15 mouse cellular contexts compared by ENCODE assay signal in genomic region chr8:125287841-125288341, GRCm38 (mm10).
DNase-seq lines count a peak whose midpoint lies in the region; ATAC-seq and TF ChIP-seq lines count a peak whose summit lies in the region.
"Had no signal": no experiment of that assay in that cellular context is flagged by ENCODE, and none has a peak within 500 bp of the region (broad histone marks: within the 10 kb centered on the region; RNA-seq: fewer than 3 reads in every experiment).

No protein-coding gene starts in this region.

- no peak for TF ChIP-seq CTCF in lung, postnatal 0 days (IDR thresholded peaks at IDR 0.05)
- TF ChIP-seq CTCF in lung, adult 2 months (IDR thresholded peaks at IDR 0.05; ENCODE audit: insufficient read depth, low read length), result no peak

- 0 out of 2 replicates have a peak, but pooled peaks cover 5% of the 10 kb centered on the region for H3K4me1 ChIP-seq in lung, postnatal 0 days (ENCODE audit: insufficient read depth, low read depth, low read length)
- H3K4me1 ChIP-seq in lung, adult 2 months (ENCODE audit: control insufficient read depth, insufficient read depth, low read length), result peaks cover 3% of the 10 kb centered on the region; the same call in 1 of the 2 replicates
- peaks cover 51% of the 10 kb centered on the region for H3K4me1 ChIP-seq in heart, embryonic 16.5 days (ENCODE audit: control insufficient read depth, insufficient read depth, low read length)
- H3K4me1 ChIP-seq in forebrain, embryonic 15.5 days, result peaks cover 2% of the 10 kb centered on the region; the same call in 1 of the 2 replicates

- H3K27ac ChIP-seq in lung, postnatal 0 days (ENCODE audit: low read length), result no peak overlapping the region
- peak overlapping the region; percentile 83 for H3K27ac ChIP-seq in heart, embryonic 16.5 days (ENCODE audit: low read length)
- no peak overlapping the region for H3K27ac ChIP-seq in forebrain, embryonic 15.5 days (replicated peaks)
- H3K27ac ChIP-seq: embryonic facial prominence, embryonic 13.5 days; forebrain, embryonic 12.5 days; hindbrain, embryonic 15.5 days; liver, embryonic 12.5 days had no signal

- 43% methylated on average over 7 of the region's 7 CpGs for WGBS in lung, postnatal 0 days
- 38% methylated on average over 7 of the region's 7 CpGs for WGBS in lung, adult 2 months
- WGBS in heart, embryonic 16.5 days, result 23% methylated on average over 7 of the region's 7 CpGs
- 71% methylated on average over 7 of the region's 7 CpGs for WGBS in forebrain, embryonic 15.5 days

- no peak for ATAC-seq in lung, postnatal 0 days
- ATAC-seq in heart, embryonic 16.5 days (replicated peaks; ENCODE audit: extremely low read depth, insufficient read depth, low FRiP score), result peak; percentile 42; the same call in 1 of the 2 replicates
- ATAC-seq in frontal cortex, adult (ENCODE audit: low TSS enrichment), result no peak
- no peak for ATAC-seq in forebrain, embryonic 15.5 days (replicated peaks)
- ATAC-seq: liver, embryonic 12.5 days had no signal

- no peak overlapping the region for H3K4me2 ChIP-seq in lung, postnatal 0 days (replicated peaks; ENCODE audit: low read depth, low read length)
- H3K4me2 ChIP-seq in heart, embryonic 16.5 days (ENCODE audit: low read depth, low read length), result 0 out of 2 replicates have a peak overlapping the region, but pooled peaks have one; percentile 1
- H3K4me2 ChIP-seq in forebrain, embryonic 15.5 days (replicated peaks), result no peak overlapping the region
- H3K4me2 ChIP-seq: embryonic facial prominence, embryonic 13.5 days; forebrain, embryonic 12.5 days; hindbrain, embryonic 15.5 days; liver, embryonic 12.5 days; midbrain, embryonic 11.5 days had no signal

- no peak for TF ChIP-seq POLR2A in lung, adult 2 months (IDR thresholded peaks at IDR 0.05; ENCODE audit: borderline replicate concordance, extremely low read depth, low read depth, low read length)

- no peaks in the 10 kb centered on the region for H3K36me3 ChIP-seq in lung, postnatal 0 days (ENCODE audit: insufficient read depth, low read length)
- H3K36me3 ChIP-seq in heart, embryonic 16.5 days (ENCODE audit: control insufficient read depth, insufficient read depth), result no peaks in the 10 kb centered on the region
- H3K36me3 ChIP-seq in forebrain, embryonic 15.5 days, result no peaks in the 10 kb centered on the region
- H3K36me3 ChIP-seq: embryonic facial prominence, embryonic 13.5 days; forebrain, embryonic 12.5 days; hindbrain, embryonic 15.5 days; liver, embryonic 12.5 days had no signal

- no peak overlapping the region for H3K4me3 ChIP-seq in lung, postnatal 0 days (ENCODE audit: low read depth, low read length)
- no peak overlapping the region for H3K4me3 ChIP-seq in lung, adult 2 months (replicated peaks; ENCODE audit: extremely low read depth, low read depth, low read length)
- no peak overlapping the region for H3K4me3 ChIP-seq in heart, embryonic 16.5 days (ENCODE audit: low read length)
- H3K4me3 ChIP-seq in forebrain, embryonic 15.5 days, result no peak overlapping the region
- H3K4me3 ChIP-seq: embryonic facial prominence, embryonic 13.5 days; forebrain, embryonic 12.5 days; hindbrain, embryonic 15.5 days; liver, embryonic 12.5 days had no signal

- H3K9me3 ChIP-seq in lung, postnatal 0 days (ENCODE audit: low read length), result no peaks in the 10 kb centered on the region
- no peaks in the 10 kb centered on the region for H3K9me3 ChIP-seq in heart, embryonic 16.5 days (replicated peaks; ENCODE audit: control insufficient read depth, low read length)
- H3K9me3 ChIP-seq in forebrain, embryonic 15.5 days, result no peaks in the 10 kb centered on the region
- H3K9me3 ChIP-seq: embryonic facial prominence, embryonic 13.5 days; forebrain, embryonic 12.5 days; hindbrain, embryonic 15.5 days; liver, embryonic 12.5 days had no signal

- peak; percentile 12 for DNase-seq in adrenal gland, adult 2 months
- no peak for DNase-seq in adrenal gland, adult 18-20 months (ENCODE audit: low spot score in 2 of 2)
- DNase-seq in lung, postnatal 0 days (ENCODE audit: low spot score), result peak; percentile 26
- DNase-seq in lung, adult 2 months, result no peak
- DNase-seq in frontal cortex, adult 2 months (ENCODE audit: extremely low spot score in 1 of 2, low spot score in 1 of 2), result no peak
- DNase-seq: gastrocnemius, postnatal 36 days; kidney, adult 9 months had no signal

- H3K27me3 ChIP-seq in lung, postnatal 0 days (replicated peaks; ENCODE audit: insufficient read depth, low read length), result no peaks in the 10 kb centered on the region
- H3K27me3 ChIP-seq in heart, embryonic 16.5 days (ENCODE audit: control insufficient read depth, insufficient read depth, low read length), result no peaks in the 10 kb centered on the region
- no peaks in the 10 kb centered on the region for H3K27me3 ChIP-seq in forebrain, embryonic 15.5 days
- H3K27me3 ChIP-seq: embryonic facial prominence, embryonic 13.5 days; forebrain, embryonic 12.5 days; hindbrain, embryonic 15.5 days; liver, embryonic 12.5 days had no signal

- no peak overlapping the region for H3K9ac ChIP-seq in lung, postnatal 0 days (replicated peaks; ENCODE audit: low read depth)
- peak overlapping the region; percentile 5; the same call in 1 of the 2 replicates for H3K9ac ChIP-seq in heart, embryonic 16.5 days (ENCODE audit: low read length)
- H3K9ac ChIP-seq in forebrain, embryonic 15.5 days (replicated peaks), result no peak overlapping the region
- H3K9ac ChIP-seq: embryonic facial prominence, embryonic 13.5 days; forebrain, embryonic 12.5 days; hindbrain, embryonic 15.5 days; liver, embryonic 12.5 days had no signal

- TF ChIP-seq EP300 in lung, postnatal 0 days (IDR thresholded peaks at IDR 0.05), result no peak

Comparison
In these comparisons a context has a peak if more than half of its experiments do, and no peak if none do; other contexts are left out.
1. DNase-seq: peak in adrenal gland, adult 2 months (single experiment) and lung, postnatal 0 days (single experiment); none in adrenal gland, adult 18-20 months (0 of 2), lung, adult 2 months (single experiment) and frontal cortex, adult 2 months (0 of 2).